8 mouse cellular contexts compared by ENCODE assay signal in genomic region chr6:71908481-71909381, GRCm38 (mm10). TPM values are rescaled to one million over a fixed set of nuclear protein-coding genes. Genes with fewer than 3 reads are reported as not detected.
DNase-seq lines count a peak whose midpoint lies in the region; ATAC-seq lines count a peak whose summit lies in the region.

Gene Ptcd3, minus strand, starts transcription at chr6:71908750.
Gene Polr1a, plus strand, starts transcription at chr6:71909053.

- H3K9me3 ChIP-seq in hindbrain, embryonic 11.5 days (ENCODE audit: control insufficient read depth, low read length), result no peaks in the 10 kb centered on the region

- peak; percentile 96 for DNase-seq in Muller cell, postnatal 12 days (ENCODE audit: inconsistent ontology term)
- peak; percentile 90 for DNase-seq in cerebellum, adult 9-11 months
- DNase-seq in frontal cortex, adult 2 months (ENCODE audit: extremely low spot score in 1 of 2, low spot score in 1 of 2), result peak; percentile 84 to 93
- DNase-seq in hindbrain, embryonic 11.5 days (ENCODE audit: low spot score), result peak; percentile 95
- DNase-seq in layer of hippocampus, postnatal 10 days (ENCODE audit: low spot score in 2 of 2), result peak; percentile 94 to 96
- peak; percentile 95 for DNase-seq in lung, postnatal 10 days
- peak; percentile 88 for DNase-seq in ovary, postnatal 36 days (ENCODE audit: low spot score)
- DNase-seq in thymus, postnatal 25 days, result peak; percentile 91

- peak; percentile 93 for ATAC-seq in hindbrain, embryonic 11.5 days (ENCODE audit: low FRiP score)

- peak within 1 kb of the TSS; percentile 71 for H3K9ac ChIP-seq in hindbrain, embryonic 11.5 days (ENCODE audit: low read depth, low read length)

- whole genome bisulfite sequencing in hindbrain, embryonic 11.5 days, result under 1% methylated on average over 58 of the region's 58 CpGs

- H3K4me1 ChIP-seq in hindbrain, embryonic 11.5 days (replicated peaks; ENCODE audit: control insufficient read depth, insufficient read depth, low read length), result no peaks in the 10 kb centered on the region

- peak within 1 kb of the TSS; percentile 72 for H3K4me3 ChIP-seq in hindbrain, embryonic 11.5 days (ENCODE audit: low read depth, low read length)

- H3K36me3 ChIP-seq in hindbrain, embryonic 11.5 days (ENCODE audit: control insufficient read depth, insufficient read depth, low read length), result no peaks in the 10 kb centered on the region

- no peaks in the 10 kb centered on the region for H3K27me3 ChIP-seq in hindbrain, embryonic 11.5 days (ENCODE audit: control insufficient read depth, insufficient read depth, low read length)

- no peak within 1 kb of the TSS for H3K27ac ChIP-seq in hindbrain, embryonic 11.5 days (ENCODE audit: low read depth, low read length)

- H3K4me2 ChIP-seq in hindbrain, embryonic 11.5 days (replicated peaks; ENCODE audit: low read depth, low read length), result peak within 1 kb of the TSS; percentile 52

RNA-seq across cellular contexts. Expression of gene Ptcd3, which starts in this region (rescaled TPM):
- polyA plus RNA-seq in frontal cortex, adult 2 months (2012; rRNA removed), result 52.4 and 54.8 TPM in 2 replicates
- 129 and 136 TPM in 2 replicates for polyA plus RNA-seq in hindbrain, embryonic 11.5 days (2014; fragmentation: Nextera tagmentation; extraction: Ambion mirVana)
- total RNA-seq in layer of hippocampus, postnatal 10 days (2021), result 10 to 100 TPM; 68.8 to 73.8 TPM

RNA-seq across cellular contexts. Expression of gene Polr1a, which starts in this region (rescaled TPM):
- 15.8 and 18.0 TPM in 2 replicates for polyA plus RNA-seq in frontal cortex, adult 2 months (2012; rRNA removed)
- polyA plus RNA-seq in hindbrain, embryonic 11.5 days (2014; fragmentation: Nextera tagmentation; extraction: Ambion mirVana), result 24.0 and 27.7 TPM in 2 replicates
- 10 to 100 TPM; 35.2 to 36.2 TPM for total RNA-seq in layer of hippocampus, postnatal 10 days (2021)
